Mouse (Mus musculus) testis, adult 2 months (tissue): ENCODE measurements around the gene Wdr46.

Source experiments
- CTCF ChIP-seq: fragments of 200-500 bp; IDR thresholded peaks from 2 replicates; pipeline ENCODE4 v1.5.1; 2012; ENCODE audit warnings: low read depth, mild to moderate bottlenecking, inconsistent platforms, low read length, moderate library complexity; ENCODE audit not compliant: control insufficient read depth, insufficient read depth, insufficient replicate concordance
- POLR2A ChIP-seq: fragments of 200-500 bp; IDR thresholded peaks from 2 replicates; pipeline ENCODE4 v1.6.1; 2012; ENCODE audit warnings: low read depth, mild to moderate bottlenecking, inconsistent platforms, low read length, moderate library complexity; ENCODE audit not compliant: control insufficient read depth

DNA sequence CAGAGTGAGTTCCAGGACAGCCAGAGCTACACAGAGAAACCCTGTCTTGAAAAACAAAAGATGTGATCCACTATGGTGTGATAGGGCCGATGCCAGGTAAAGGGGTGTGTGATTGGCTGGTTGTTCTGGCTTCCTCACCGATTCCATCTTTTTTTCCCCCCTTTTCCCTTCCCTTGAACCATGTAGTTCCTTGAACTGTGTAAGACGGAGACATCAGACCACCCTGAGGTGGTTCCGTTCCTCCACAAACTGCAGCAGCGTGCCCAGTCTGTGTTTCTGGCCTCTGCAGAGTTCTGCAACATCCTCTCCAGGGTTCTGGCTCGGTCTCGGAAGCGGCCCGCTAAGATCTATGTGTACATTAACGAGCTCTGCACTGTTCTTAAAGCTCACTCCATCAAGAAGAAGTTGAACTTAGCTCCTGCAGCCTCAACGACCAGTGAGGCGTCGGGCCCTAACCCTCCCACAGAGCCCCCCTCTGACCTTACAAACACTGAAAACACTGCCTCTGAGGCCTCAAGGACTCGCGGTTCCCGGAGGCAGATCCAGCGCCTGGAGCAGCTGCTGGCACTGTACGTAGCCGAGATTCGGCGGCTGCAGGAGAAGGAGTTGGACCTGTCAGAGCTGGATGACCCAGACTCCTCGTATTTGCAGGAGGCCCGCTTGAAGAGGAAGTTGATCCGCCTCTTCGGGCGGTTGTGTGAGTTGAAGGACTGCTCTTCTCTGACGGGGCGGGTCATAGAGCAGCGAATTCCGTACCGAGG is 29.2 kb upstream of the Wdr46 start:
- TF ChIP-seq POLR2A (no peak), CTCF (no peak)
